Mouse (Mus musculus) T-helper 2 cell (primary cell): ENCODE results near the gene Apopt1.
"Not testable (repeated sequence)": the region's sequence is repeated elsewhere in the genome, so short reads cannot be mapped to it uniquely, and the experiment has no call there.

Experiments
- in situ Hi-C: fragments of 300-600 bp; cut with MboI, MseI; formaldehyde crosslinking; loops from one replicate; pipeline ENCODE4 v1.15.1; 2025; ENCODE audit warnings: high pct_unique_total_duplicates

The Apopt1 gene

DNA sequence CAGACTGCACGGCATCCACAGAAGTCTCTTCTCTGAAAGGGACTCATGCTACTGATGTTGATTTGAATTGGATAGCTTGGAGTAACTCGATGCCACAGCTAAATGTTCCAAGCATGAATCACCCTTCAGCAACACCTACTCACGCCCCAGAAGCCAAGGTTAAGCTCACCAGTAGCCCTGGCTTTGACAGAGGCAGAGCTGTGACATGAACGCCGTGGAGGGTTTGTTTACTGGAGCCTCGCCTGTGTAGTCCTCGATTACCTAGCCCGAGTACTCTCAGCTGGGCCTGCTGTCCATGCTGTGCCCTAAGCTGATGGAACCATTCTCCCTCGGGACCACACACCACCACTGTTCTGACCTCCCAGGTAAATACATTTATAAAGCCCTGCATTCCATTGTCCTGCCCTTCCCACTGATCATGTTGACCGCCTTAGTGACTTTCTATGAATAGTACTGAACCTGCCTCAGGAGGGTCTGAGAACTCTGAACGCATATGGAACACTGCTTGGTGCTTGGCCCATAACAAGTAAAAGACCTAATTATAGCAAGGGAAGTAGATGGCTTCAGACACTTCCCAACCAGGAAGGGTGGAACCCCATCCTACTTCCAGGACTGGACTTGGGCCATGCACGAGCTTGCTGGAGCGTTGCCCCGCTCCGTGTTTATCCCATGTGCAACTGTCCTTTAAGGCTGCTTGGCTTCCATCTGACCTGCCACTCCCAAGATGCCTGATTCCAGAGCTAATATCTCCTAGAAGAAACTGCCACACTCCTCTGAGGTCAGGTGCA lies 7.7 kb upstream of the Apopt1 start:
- in situ Hi-C loops = no loop called here

GRCm38 (mm10) chr12:111708181-111708580 lies 4.9 kb upstream of the Apopt1 start:
- in situ Hi-C loops = no loop called here

DNA sequence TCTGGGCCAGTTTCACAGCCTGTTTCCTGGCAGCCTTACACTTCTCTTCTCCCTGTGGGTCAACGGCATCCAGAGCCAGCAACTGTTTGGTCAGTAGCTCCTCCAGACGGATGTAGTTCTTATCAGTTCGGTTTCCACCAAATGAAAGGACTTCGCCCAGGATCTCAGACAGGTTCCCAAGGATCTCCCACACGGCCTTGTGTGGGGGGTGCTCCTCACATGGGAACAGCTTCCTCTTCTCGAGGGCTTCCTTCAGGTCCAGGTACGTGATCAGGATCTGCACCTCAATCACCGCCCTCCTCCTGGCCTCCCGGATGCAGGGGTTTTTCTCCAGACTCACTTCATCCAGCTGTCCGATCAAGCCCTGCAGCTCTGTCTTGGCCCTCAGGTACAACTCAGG lies 3.0 kb upstream of the Apopt1 start:
- in situ Hi-C loops = no loop called here

DNA sequence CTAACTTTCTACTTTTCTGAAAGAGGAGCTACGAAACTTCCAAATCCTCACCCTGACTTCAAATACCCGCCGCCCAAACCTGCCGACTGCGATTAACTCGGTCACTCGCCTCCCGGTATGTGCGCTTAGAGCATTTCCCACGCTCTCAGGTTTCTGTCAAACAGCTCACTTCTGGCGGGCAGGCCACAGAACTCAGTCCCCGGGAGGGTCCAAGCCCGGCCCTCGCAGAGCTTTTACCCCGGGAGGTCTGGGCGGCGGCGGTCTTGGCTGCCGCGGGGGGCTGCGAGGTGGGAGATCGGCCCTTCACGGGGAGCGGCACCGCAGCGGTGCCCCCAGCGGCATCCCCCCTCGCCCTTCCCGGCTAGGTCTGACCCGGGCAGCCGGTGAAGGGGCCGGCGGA lies 585 bp upstream of the Apopt1 start:
- in situ Hi-C loops = no loop called here

DNA sequence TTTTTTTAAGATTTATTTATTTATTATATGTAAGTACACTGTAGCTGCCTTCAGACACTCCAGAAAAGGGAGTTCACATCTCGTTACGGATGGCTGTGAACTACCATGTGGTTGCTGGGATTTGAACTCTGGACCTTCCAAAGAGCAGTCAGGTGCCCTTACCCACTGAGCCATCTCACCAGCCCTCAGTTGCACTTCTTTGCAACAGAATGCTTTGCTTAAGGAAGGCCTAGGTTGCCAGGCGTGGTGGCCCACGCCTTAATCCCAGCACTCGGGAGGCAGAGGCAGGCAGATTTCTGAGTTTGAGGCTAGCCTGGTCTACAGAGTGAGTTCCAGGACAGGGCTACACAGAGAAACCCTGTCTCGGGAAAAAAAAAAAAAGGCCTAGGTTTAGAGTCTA lies 819 bp downstream of the Apopt1 start:
- in situ Hi-C loops = not testable (repeated sequence)

DNA sequence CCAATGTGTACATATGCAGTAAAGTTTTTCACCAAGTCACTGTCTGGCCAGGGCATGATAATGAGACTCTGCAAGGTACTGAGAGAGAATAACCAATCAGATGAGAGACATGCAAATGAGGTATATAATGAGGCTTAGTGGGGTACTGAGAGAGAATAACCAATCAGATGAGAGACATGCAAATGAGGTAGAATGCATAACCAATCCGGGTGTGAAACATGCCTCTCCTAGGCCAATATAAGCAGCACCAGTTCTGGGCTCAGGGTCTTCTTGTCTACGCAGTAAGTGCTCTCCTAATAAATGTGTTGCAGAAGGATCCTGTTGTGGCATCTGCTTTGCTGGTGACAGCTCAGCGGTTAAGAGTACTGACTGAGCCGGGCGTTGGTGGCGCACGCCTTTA lies 3.4 kb downstream of the Apopt1 start:
- in situ Hi-C loops = no loop called here

DNA sequence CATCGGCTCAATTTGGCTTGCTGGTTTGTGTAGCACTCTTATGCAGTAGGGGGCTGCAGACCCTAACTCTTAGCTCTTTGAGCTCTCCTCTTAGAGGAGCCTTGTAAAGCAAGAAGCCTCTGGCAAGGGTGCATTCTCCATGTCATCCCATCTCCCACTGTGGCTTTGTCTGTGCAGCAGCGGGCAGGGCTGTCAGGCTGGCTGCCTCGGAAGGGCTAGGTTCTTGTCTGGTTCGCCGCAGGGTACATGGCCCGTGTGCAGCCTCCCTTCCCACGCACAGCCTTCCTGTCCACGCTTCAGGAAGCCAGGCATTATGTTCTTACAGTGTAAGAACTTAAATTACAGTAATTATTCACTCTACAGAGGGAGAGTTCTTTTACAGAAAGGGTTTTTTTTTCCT lies 5.6 kb downstream of the Apopt1 start:
- in situ Hi-C loops = no loop called here

- in situ Hi-C loops = no loop called here
These were observed 7.2 kb downstream of the Apopt1 start for GRCm38 (mm10) chr12:111720222-111720621.

- in situ Hi-C loops = no loop called here
These were observed 9.6 kb downstream of the Apopt1 start for GRCm38 (mm10) chr12:111722654-111723053.

DNA sequence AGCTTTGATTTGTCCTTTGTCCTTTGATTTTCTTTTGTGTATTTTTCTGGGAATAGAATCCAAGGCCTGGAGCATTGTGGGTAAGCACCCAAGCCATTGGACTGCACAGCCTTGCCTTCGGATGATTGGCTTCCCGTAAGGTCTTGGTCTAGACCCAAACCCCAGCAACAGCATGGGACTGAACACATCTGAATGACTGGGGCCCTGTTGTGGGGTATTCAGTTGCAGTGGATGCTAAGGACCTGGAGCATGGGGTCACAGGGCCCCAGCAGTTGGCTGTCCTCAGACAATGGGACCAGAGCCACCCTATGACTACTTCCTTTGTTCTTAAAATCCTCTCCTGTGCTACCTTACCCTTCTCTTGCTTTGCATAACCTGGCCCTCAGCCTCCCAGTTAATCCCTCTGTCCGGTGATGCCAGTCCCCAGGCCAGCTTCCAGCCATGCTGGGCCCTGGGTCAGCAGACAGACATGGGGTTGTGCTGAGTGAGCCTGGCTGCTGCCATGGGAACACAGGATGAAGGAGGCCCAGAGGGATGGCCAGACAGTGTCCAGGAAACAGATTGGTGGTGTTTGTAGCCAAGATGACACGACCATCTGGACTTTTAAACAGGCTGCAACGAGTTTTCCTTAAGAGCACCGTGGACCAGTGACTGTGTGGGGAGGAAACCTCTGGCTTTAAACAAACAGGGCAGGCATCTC lies 11.7 kb downstream of the Apopt1 start:
- in situ Hi-C loops = no loop called here

DNA sequence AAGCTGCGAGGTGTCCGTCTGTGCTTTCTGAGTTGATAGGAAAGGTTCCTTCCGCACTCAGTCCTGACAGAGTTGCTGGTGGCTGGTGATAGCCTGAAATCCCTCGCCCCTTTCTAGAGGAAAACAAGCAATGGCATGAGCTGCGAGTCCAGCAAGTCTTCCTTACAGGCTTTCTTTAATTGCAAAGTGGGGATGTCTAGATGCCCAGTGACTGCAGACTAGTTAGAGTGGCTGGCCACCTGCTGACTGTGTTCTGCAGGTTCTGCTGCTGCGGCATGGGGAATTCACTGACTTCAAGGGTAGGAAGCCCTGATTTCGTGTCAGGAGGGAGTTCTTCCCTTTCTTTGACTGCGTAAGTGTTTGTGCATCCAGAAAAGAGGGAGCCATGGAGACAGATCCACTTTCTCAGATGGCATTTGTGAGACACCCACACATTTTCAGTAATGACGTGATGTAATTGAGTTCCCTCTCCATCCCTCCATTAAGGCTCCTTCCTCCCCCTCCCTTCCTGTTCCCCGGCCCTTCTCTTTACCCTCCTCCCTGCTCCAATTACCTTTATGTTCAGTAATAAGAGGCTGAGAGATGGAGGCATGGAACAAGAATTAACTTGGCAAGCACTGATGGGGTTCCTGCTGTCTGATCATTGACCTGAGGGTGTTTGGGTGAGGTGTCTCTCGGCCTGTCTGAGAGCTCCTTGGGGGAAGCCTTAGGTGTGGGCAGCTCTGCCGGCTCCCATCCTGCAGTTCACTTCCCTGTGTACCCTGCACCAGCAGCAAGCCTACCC lies 12.5 kb downstream of the Apopt1 start:
- in situ Hi-C loops = no loop called here

DNA sequence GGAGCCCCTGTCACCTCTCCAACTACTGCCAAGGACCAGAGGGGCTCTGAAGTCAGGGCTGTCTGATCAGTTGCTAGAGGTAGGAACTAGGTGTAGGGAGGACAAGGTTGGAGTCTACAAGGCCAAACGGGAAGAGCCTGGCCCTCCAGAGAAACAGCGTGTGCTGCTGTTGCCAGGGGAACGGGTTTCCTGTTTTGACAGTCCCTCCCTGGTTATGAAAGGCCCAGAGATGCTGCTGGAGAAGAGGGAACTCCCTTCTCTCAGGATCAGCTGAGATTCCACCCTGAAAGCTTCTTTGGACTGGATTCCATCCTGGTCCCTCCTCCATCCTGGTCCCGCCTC lies 13.0 kb downstream of the Apopt1 start:
- in situ Hi-C loops = no loop called here

DNA sequence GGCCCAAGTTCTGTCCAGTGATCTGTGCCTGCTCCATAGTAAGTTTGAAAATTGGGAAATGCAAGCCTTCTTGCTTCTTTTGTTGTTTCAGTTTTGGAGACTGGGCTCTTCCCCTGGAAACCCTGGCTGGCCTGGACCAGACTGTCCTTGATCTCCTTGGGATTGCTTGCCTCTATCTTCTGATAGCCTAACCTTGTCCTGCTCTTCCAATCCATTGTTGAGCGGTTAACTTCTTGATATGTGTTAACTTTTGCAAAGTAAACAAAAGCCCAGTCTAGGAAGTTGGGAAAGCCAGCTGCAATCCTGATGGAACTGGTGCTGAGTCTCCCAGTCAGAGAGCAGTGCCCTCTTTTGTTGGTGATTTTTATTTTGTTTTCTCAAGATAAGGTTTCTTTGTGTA lies 14.9 kb downstream of the Apopt1 start:
- in situ Hi-C loops = no loop called here

- in situ Hi-C loops = no loop called here
These were observed 19.1 kb downstream of the Apopt1 start for GRCm38 (mm10) chr12:111731822-111732807.

- in situ Hi-C loops = no loop called here
These were observed 19.9 kb downstream of the Apopt1 start for GRCm38 (mm10) chr12:111732921-111733320.

GRCm38 (mm10) chr12:111734912-111735311 lies 21.9 kb downstream of the Apopt1 start:
- in situ Hi-C loops = no loop called here

DNA sequence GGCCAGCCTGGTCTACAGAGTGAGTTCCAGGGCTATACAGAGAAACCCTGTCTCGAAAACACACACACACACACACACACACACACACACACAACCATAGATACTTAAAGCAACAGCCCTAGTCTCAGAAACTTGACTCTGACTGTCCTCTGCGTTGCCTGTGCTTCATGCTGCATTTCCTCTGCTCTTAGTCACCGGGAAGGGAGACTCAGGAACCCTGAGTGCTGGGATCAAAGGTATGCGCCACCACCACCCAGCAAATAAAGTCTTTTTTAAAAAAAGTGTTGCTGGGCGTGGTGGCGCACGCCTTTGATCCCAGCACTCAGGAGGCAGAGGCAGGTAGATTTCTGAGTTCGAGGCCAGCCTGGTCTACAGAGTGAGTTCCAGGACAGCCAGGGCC lies 23.6 kb downstream of the Apopt1 start:
- in situ Hi-C loops = not testable (repeated sequence)

DNA sequence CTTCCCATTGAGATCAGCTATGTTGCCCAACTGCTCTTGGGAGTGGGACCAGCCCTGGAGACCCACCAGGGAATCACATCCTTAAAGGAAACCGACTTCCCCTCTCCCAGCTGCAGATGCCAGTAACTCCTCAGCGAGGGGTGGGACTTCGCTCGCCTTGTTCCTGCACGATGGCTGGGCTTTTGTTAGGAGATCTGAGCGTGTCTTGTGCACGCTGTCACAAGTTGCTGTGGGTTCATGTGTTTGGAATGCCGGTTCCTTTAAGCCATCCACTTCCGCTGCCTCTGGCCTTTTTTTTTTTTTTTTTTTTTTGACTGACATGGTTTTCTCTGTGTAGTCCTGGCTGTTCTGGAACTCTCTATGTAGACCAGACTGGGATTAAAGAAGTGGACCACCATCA lies 24.3 kb downstream of the Apopt1 start:
- in situ Hi-C loops = no loop called here

DNA sequence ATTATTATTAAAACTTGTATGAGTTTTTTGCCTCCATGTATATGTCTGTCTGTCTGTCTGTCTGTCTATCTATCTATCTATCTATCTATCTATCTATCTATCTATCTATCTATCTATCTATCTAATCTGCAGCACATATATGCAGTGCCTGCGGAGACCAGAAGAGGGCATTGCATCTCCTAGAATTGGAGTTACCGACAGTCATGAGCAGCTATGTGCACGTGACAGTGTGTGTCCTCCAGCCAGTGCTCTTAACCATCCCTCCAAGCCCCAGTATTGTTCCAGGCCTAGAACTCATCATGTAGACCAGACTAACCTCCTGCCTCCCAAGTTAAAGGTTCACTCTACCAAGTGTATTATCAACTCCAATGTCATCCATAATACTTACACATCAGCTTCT lies 25.7 kb downstream of the Apopt1 start:
- in situ Hi-C loops = no loop called here

GRCm38 (mm10) chr12:111741338-111741737 lies 28.3 kb downstream of the Apopt1 start:
- in situ Hi-C loops = no loop called here

DNA sequence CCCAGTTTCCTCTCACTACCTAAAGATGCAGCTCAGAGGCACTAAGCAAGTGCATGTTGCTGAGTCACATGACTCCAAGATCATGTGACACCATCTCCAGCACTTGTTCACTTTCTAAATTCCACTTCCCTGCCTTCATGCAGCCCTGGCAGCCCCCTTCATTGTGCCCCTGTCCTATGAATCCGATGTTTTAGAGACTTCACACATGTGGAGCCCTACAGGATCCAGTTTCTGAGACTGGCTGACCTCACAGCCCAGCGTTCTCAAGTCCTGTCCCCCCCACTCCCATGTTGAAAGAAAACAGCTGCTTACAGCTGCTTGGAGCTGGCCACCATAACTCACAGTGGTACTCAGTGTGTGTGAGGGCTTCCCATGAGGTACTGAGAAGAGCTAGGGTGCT lies 30.4 kb downstream of the Apopt1 start:
- in situ Hi-C loops = no loop called here
